Mouse (Mus musculus) layer of hippocampus, adult 9-11 months (tissue): ENCODE data around the gene Grk2.

Source experiments
- DNase-seq: peaks from one replicate; pipeline ENCODE4 v3.0.0; 2022

The Grk2 gene

GRCm38 (mm10) chr19:4306190-4306577 lies at the start of gene Grk2:
Gene Grk2 (minus strand): TSS chr19:4306222.
- DNase-seq: peak; percentile 62

GRCm38 (mm10) chr19:4349455-4349854 lies 43.4 kb upstream of the Grk2 start:
- no peak for DNase-seq

- DNase-seq: no peak
Measured at GRCm38 (mm10) chr19:4346479-4346878, 40.5 kb upstream of the Grk2 start.

GRCm38 (mm10) chr19:4338162-4338561 lies 32.1 kb upstream of the Grk2 start:
- peak; percentile 44 for DNase-seq

- DNase-seq: peak; percentile 96
Measured at GRCm38 (mm10) chr19:4333791-4334190, 27.8 kb upstream of the Grk2 start.

GRCm38 (mm10) chr19:4333100-4333775 lies 27.2 kb upstream of the Grk2 start:
- DNase-seq: peak; percentile 36

GRCm38 (mm10) chr19:4332653-4333052 lies 26.6 kb upstream of the Grk2 start:
- peak; percentile 60 for DNase-seq

GRCm38 (mm10) chr19:4331273-4331672 lies 25.3 kb upstream of the Grk2 start:
- no peak for DNase-seq

GRCm38 (mm10) chr19:4330603-4331002 lies 24.6 kb upstream of the Grk2 start:
- DNase-seq: no peak

- DNase-seq: no peak
Measured at GRCm38 (mm10) chr19:4328737-4329304, 22.8 kb upstream of the Grk2 start.

GRCm38 (mm10) chr19:4326881-4327280 lies 20.9 kb upstream of the Grk2 start:
- DNase-seq: no peak

GRCm38 (mm10) chr19:4326106-4326505 lies 20.1 kb upstream of the Grk2 start:
- DNase-seq: no peak

GRCm38 (mm10) chr19:4322134-4322533 lies 16.1 kb upstream of the Grk2 start:
- DNase-seq: no peak

- DNase-seq: no peak
Measured at GRCm38 (mm10) chr19:4321622-4322021, 15.6 kb upstream of the Grk2 start.

- DNase-seq: no peak
Measured at GRCm38 (mm10) chr19:4319272-4319671, 13.2 kb upstream of the Grk2 start.

- no peak for DNase-seq
Measured at GRCm38 (mm10) chr19:4317181-4317580, 11.2 kb upstream of the Grk2 start.

GRCm38 (mm10) chr19:4315223-4315944 lies 9.4 kb upstream of the Grk2 start:
- no peak for DNase-seq

- no peak for DNase-seq
Measured at GRCm38 (mm10) chr19:4309776-4310185, 3.8 kb upstream of the Grk2 start.

- DNase-seq: no peak
Measured at GRCm38 (mm10) chr19:4309302-4309701, 3.3 kb upstream of the Grk2 start.

GRCm38 (mm10) chr19:4305491-4306189 lies 382 bp downstream of the Grk2 start:
- DNase-seq: no peak

GRCm38 (mm10) chr19:4304871-4305321 lies 1.1 kb downstream of the Grk2 start:
- no peak for DNase-seq

- DNase-seq: no peak
Measured at GRCm38 (mm10) chr19:4304251-4304821, 1.7 kb downstream of the Grk2 start.

GRCm38 (mm10) chr19:4303640-4303995 lies 2.4 kb downstream of the Grk2 start:
- DNase-seq: no peak
